Comparison of ENCODE assay signal across 7 mouse cellular contexts in the genomic region with DNA sequence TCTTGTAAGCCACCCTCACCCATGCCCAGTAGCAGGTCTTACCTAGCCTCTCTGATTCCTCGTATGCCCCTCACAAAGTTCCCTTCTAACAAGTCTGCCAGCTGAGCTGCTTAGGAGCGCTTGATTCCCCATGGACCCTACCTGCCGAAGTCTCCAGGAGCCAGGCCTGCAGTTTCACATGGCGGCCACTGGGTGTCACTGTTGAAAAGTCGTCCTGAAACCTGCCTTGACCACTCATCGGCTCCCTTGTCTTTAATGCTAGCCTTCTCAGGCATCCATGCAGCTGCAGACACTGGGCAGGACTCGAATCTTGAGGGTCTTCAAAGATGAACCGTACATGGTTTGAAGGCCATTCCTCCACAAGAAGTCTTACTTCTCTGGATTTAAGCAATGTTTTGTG. TPM values are rescaled to one million over a fixed set of nuclear protein-coding genes. Genes with fewer than 3 reads are reported as not detected.
DNase-seq lines count a peak whose midpoint lies in the region; TF ChIP-seq lines count a peak whose summit lies in the region.

No protein-coding gene starts in this region.

- intact Hi-C loops in gastrocnemius, postnatal 36 days (cut with DNase I), result loop anchor here (5.0 kb wide), 2 partner anchors 89 to 334 kb away; no protein-coding TSS in a partner anchor

- TF ChIP-seq CTCF in CH12.LX (conservative IDR thresholded peaks at IDR 0.05 in 1 of 2, IDR thresholded peaks at IDR 0.05 in 1 of 2; ENCODE audit: low read depth in 2 of 2, low read length in 2 of 2), result peak; percentile 75 to 92

- peaks cover 2% of the 10 kb centered on the region for H3K27me3 ChIP-seq in CH12.LX (replicated peaks)

- no peak for TF ChIP-seq POLR2A in CH12.LX (IDR thresholded peaks at IDR 0.05; ENCODE audit: low read depth, low read length)

- H3K79me2 ChIP-seq in CH12.LX (replicated peaks; ENCODE audit: control insufficient read depth, extremely low read depth, insufficient read depth, poor library complexity, severe bottlenecking), result no peaks in the 10 kb centered on the region

- TF ChIP-seq EP300 in CH12.LX (IDR thresholded peaks at IDR 0.05; ENCODE audit: low read length), result no peak

- DNase-seq in CH12.LX (ENCODE audit: extremely low read depth), result peak; percentile 56
- peak; percentile 61 for DNase-seq in Muller cell, postnatal 12 days (ENCODE audit: inconsistent ontology term)
- DNase-seq in cerebellum, postnatal 10 days, result peak; percentile 80 to 85
- peak; percentile 30 to 33 for DNase-seq in gastrocnemius, postnatal 36 days
- peak; percentile 73 for DNase-seq in kidney, postnatal 14 days
- peak; percentile 76 for DNase-seq in lung, postnatal 36 days
- DNase-seq in right cerebral cortex, postnatal 25 days, result peak; percentile 59

- dilution Hi-C loops in CH12.LX (cut with MboI; ENCODE audit: extremely low pct_ligation_motif_present, extremely low pct_unique_long_range_greater_than_20kb, low sequenced_read_pairs), result no loop called here

- no peak overlapping the region for H3K4me2 ChIP-seq in CH12.LX (ENCODE audit: insufficient read depth, low read depth, poor library complexity, severe bottlenecking)

- no peak overlapping the region for H3K27ac ChIP-seq in CH12.LX (ENCODE audit: insufficient read depth, low read depth)

- TF ChIP-seq RAD21 in CH12.LX (IDR thresholded peaks at IDR 0.05; ENCODE audit: low read depth, low read length), result peak; percentile 88

- in situ Hi-C loops in CH12.LX (cut with MboI; ENCODE audit: low pct_ligation_motif_present, low pct_unique_long_range_greater_than_20kb, low sequenced_read_pairs), result loop anchor here (5.0 kb wide), 1 partner anchor 234 kb away; no protein-coding TSS in a partner anchor

- H3K9me3 ChIP-seq in CH12.LX (replicated peaks; ENCODE audit: low read length), result peaks cover 4% of the 10 kb centered on the region

- no peaks in the 10 kb centered on the region; a peak in 1 of 4 replicates for H3K4me1 ChIP-seq in CH12.LX (ENCODE audit: control insufficient read depth in 1 of 2, insufficient read depth in 2 of 2)

- no peaks in the 10 kb centered on the region for H3K36me3 ChIP-seq in CH12.LX (replicated peaks in 1 of 2; ENCODE audit: control insufficient read depth in 1 of 2, insufficient read depth in 1 of 2, low read length in 1 of 2)

- H3K9ac ChIP-seq in CH12.LX (ENCODE audit: insufficient read depth, low read depth), result no peak overlapping the region

- no peak overlapping the region for H3K4me3 ChIP-seq in CH12.LX (replicated peaks in 1 of 3; ENCODE audit: low read depth in 2 of 3, low read length in 2 of 3, poor library complexity in 1 of 3)

TF ChIP-seq in CH12.LX, 34 proteins besides CTCF, POLR2A, EP300 and RAD21:
- no peak for TF ChIP-seq MYC (IDR thresholded peaks at IDR 0.05; ENCODE audit: low read depth, low read length)
- no peak for TF ChIP-seq TCF12 (IDR thresholded peaks at IDR 0.05; ENCODE audit: low read depth, low read length)
- TF ChIP-seq MXI1 (IDR thresholded peaks at IDR 0.05; ENCODE audit: low read depth, low read length), result no peak
- no peak for TF ChIP-seq MEF2A (IDR thresholded peaks at IDR 0.05; ENCODE audit: borderline replicate concordance, low read depth, low read length)
- TF ChIP-seq USF2 (conservative IDR thresholded peaks at IDR 0.05; ENCODE audit: low read depth, low read length), result no peak
- TF ChIP-seq BHLHE40 (IDR thresholded peaks at IDR 0.05; ENCODE audit: low read depth, low read length), result no peak
- peak; percentile 89 for TF ChIP-seq ZC3H11A (IDR thresholded peaks at IDR 0.05; ENCODE audit: low read depth, low read length)
- no peak for TF ChIP-seq ZMIZ1 (IDR thresholded peaks at IDR 0.05; ENCODE audit: low read depth, low read length)
- TF ChIP-seq PAX5 (IDR thresholded peaks at IDR 0.05; ENCODE audit: low read length), result no peak
- peak; percentile 97 for TF ChIP-seq SMC3 (IDR thresholded peaks at IDR 0.05; ENCODE audit: low read depth, low read length)
- no peak for TF ChIP-seq CHD1 (IDR thresholded peaks at IDR 0.05; ENCODE audit: low read depth, low read length)
- no peak for TF ChIP-seq ZNF384 (IDR thresholded peaks at IDR 0.05; ENCODE audit: low read depth, low read length)

RNA-seq across cellular contexts. Expression of a gene that starts 19.6 kb away (rescaled TPM):
- total RNA-seq in CH12.LX (2012; rRNA removed) (15.2 and 17.8 TPM in 2 replicates), CH12.LX (2014; rRNA removed) (26.7 TPM in 2 replicates)
- 24.3 and 25.6 TPM in 2 replicates for polyA plus RNA-seq in CH12.LX (2012; ENCODE audit: insufficient read length, low read depth)
- 10 to 100 TPM; 17.6 to 20.6 TPM for total RNA-seq in gastrocnemius, postnatal 36 days (2021)

RNA-seq across cellular contexts. Expression of a gene that starts 34.8 kb away (rescaled TPM):
- 130 and 134 TPM in 2 replicates for total RNA-seq in CH12.LX (2012; rRNA removed)
- total RNA-seq in CH12.LX (2014; rRNA removed), result 110 and 116 TPM in 2 replicates
- 133 and 134 TPM in 2 replicates for polyA plus RNA-seq in CH12.LX (2012; ENCODE audit: insufficient read length, low read depth)
- 10 to 100 TPM; 24.6 to 26.5 TPM for total RNA-seq in gastrocnemius, postnatal 36 days (2021)

Comparison
In these comparisons a context has a peak if more than half of its experiments do, and no peak if none do; other contexts are left out.
1. DNase-seq: peak in every context shown above with its lines; median percentile 82 in cerebellum, postnatal 10 days; 76 in lung, postnatal 36 days; 73 in kidney, postnatal 14 days; 61 in Muller cell, postnatal 12 days; 59 in right cerebral cortex, postnatal 25 days; 56 in CH12.LX; 32 in gastrocnemius, postnatal 36 days.
2. RNA of a gene that starts 34.8 kb away (total RNA-seq): 110 to 134 TPM in CH12.LX; 24.6 to 26.5 TPM in gastrocnemius, postnatal 36 days; every median in the first group is over 4 times any median in the second.